Mouse (Mus musculus) T-helper 2 cell (primary cell): ENCODE measurements at regions not wholly inside any gene's neighbourhood (a gene's known extent, or its start where the extent isn't known, plus 50 kb on each side); places are given as distances from the start of the nearest gene placed in this dataset.
"Not testable (repeated sequence)": the region's sequence is repeated elsewhere in the genome, so short reads cannot be mapped to it uniquely, and the experiment has no call there.

Source experiments
- in situ Hi-C: fragments of 300-600 bp; cut with MboI, MseI; formaldehyde crosslinking; loops from one replicate; pipeline ENCODE4 v1.15.1; 2025; ENCODE audit warnings: high pct_unique_total_duplicates

DNA sequence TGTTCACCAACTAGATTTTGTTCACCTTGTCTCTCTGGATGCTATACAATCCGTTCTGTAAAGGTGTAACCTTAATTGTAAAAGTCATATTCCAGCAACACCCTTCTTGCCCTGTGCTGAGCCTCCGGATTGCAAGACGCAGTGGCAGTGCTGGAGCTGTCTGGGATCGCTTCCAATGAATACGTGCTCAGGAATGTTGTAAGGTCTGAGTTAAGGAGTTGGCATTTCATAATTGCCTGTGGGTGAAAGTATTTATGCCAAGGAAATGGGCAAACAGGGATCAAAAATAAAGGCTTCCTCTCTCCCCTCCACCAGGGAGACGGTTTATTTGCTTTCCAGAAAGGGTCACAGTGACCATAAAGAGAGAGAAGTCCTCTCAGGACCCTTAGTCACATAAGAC, 93.3 kb downstream of the Apob start:
- in situ Hi-C loops = loop anchor here (25.0 kb wide), 1 partner anchor 467 kb away; no protein-coding TSS in a partner anchor

DNA sequence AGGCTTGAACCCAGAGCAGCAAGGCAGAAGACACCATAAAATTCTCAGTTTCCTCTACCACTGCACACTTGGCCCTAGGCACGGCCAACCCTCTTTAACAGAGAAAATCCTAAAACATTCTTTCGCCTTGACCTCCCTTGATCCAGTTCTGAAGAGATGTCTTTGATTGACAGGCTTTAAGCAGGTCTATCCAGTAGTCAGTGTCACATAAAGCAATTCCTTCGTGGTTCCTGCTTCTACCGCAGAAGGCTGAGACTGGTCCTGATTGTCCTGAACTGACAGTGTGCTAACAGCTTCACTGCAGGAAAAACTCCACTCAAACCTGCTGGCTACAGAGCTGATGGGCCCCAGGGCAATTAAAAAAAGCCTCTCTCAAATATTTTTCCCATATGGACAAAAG, 93.8 kb downstream of the Apob start:
- in situ Hi-C loops = loop anchor here (25.0 kb wide), 1 partner anchor 466 kb away; no protein-coding TSS in a partner anchor

GRCm38 (mm10) chr12:8076010-8076540, 98.6 kb downstream of the Apob start:
- in situ Hi-C loops = no loop called here

DNA sequence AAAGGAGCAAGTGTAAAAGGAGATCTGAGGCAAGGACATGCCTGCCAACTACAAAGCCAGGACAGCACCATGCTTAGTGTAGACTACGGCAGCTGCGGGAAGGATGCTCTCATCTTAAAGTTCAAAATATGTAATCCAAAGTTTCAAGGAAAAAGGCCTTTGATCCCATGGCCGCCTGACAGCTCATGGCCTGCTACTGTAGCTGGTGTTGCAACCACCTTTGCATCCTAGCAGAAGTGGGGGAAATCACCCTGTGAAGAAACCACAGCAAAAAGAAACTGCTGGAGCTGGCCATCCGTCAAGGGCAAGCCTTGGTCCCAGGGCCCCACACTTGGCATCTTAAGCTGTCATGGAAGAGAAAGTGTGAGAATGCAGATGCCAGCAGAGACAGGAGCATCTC, 99.9 kb downstream of the Apob start:
- in situ Hi-C loops = no loop called here

DNA sequence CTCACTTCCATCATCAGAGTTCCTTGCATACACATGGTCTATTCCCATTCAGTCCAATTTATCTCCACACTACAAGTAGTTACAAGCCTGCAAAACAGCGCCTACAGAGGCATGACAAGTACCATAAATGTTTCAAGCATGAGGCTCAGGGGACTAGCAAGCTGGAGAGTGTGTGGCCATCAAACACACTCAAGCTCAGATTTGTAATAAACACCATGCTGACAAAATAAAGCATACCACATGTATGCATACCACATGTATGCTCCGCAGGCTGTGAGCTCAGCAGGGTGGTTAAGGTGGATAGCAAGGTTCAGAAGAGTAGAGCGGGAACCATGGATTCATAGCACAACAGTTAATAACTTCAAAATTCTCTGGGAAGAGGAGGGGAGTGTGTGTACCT, 100.6 kb downstream of the Apob start:
- in situ Hi-C loops = no loop called here

- in situ Hi-C loops = no loop called here
Measured at GRCm38 (mm10) chr12:8082688-8083661, 105.5 kb downstream of the Apob start.

DNA sequence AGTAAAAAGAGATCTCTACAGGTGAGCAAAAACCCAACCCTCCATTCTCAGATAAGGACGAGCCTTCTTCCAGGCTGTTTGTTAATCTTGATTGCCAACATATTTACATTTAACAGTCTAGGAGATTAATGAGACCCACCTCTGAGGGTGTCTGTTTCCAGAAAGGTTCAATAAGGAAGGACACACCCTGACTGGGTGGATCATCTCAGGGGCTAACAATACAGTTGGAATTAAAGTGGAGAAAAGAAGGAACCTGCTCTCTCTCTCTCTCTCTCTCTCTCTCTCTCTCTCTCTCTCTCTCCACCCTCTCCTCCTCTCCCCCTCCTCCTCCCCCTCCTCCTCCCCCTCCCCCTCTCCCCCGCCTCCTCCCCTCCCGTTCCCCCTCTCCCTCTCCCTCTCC, 110.5 kb downstream of the Apob start:
- in situ Hi-C loops = loop anchor here (5.0 kb wide), 1 partner anchor 69 kb away; no protein-coding TSS in a partner anchor

DNA sequence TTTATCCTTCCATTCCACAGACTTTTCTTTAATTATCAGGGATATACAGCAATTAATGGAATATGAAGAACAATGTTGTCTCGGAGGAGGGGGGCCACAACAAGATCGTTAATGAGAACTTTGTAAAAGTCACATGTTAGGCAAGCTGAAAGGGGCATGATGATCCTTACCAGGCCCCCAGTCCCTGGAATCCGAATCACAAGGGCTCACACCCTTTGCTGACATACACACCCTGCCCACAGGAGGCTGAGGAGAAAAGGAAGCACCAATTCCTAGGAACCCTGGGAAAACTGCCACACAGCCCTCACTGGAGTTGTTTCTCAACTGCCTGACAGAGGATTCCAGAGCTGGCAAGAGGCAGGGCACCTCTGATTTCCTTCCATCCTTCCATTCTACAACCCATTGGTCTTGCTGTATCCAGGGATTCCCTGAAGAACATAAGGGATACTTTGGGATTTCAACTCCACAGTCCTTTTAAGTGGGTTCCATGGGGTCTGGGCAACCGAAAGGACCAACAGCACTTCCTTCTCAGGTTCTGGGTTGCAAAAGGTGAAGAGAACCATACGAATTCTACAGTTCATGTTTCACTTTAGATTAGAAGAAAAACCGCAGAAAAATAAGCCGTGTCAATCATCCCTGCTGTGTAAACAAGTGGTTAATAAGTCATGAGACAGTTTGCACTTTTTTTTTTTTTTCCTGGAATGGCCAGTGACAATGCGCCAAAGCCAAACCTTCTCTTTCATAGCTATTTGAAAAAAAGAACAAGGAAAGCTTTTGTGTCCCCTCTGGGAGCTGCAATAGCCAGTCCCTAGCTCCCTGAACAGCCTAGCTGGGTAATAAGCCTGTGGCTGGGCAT, 112.2 kb downstream of the Apob start:
- in situ Hi-C loops = loop anchor here (5.0 kb wide), 1 partner anchor 68 kb away; no protein-coding TSS in a partner anchor

DNA sequence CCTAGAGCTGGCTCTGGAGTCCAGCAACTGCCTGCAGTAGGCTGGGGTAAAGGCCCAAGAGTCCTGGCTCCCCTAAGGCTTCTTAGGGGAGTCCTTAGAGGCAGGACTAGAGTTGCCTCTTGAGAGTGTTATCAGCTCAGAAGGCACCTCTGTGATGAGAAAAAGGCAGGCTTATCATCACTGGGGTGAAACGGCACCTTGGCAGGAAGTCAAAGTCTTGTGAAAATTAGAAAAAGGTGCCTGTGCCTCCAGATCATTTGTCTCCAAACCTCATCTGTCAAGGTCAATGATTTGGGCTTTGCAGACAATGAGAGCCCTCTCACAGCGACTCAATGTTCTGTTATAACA, 112.8 kb downstream of the Apob start:
- in situ Hi-C loops = no loop called here

DNA sequence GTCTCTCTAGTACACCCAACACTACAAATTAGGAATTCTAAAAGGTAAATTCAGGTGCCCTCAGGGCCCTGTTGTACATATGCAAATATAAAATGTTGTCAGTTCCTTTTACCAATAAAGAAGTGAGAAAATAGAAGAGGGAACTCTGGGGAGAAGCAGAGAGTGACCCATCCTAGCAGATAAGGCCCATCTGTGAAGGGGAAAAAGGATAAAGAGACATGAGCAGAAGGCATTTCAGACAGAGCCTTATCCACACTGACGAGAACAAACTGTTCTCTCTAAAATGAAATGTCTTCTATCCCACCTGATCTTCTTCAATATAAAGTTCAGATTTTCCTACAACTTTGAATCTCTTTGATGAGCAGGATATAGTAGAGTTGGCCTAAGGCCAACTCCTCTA, 114.5 kb upstream of the Ldah start:
- in situ Hi-C loops = no loop called here

DNA sequence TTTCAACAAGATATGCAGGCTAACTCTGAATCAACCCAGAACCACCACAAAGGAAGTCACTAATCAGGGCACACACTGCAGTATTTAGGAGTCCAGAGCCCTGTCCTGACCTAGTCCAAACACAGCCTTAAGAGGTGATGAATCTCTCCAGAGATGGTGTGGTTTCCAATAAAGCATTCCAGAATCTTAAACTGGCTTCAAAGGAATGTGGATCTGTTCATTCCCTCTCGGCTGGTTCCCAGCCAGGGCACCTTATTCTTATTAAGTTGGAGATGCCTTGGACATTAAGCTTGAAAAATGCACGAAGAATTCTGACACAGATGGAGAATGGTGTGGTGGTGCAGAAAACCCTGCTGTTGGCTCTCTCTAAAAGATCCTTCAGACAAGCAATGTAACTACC, 112.0 kb upstream of the Ldah start:
- in situ Hi-C loops = no loop called here

- in situ Hi-C loops = not testable (repeated sequence)
Measured at GRCm38 (mm10) chr12:8098395-8098794, 109.5 kb upstream of the Ldah start.

DNA sequence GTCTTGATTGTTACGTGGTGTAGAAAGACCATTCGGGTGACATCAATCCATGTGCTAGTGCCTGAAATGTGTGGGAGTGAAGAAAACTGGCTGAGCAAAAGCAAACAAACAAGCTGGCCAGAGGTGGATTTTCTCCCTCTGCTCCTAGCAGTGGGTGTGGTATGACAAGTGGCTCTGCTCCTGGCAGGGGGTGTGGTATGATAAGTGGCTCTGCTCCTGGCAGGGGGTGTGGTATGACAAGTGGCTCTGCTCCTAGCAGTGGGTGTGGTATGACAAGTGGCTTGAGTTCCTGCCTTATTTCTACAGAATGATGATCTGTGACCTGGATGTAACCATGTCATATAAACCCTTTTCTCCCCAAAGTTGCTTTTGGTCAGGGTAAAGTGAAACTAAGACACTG, 108.8 kb upstream of the Ldah start:
- in situ Hi-C loops = no loop called here

DNA sequence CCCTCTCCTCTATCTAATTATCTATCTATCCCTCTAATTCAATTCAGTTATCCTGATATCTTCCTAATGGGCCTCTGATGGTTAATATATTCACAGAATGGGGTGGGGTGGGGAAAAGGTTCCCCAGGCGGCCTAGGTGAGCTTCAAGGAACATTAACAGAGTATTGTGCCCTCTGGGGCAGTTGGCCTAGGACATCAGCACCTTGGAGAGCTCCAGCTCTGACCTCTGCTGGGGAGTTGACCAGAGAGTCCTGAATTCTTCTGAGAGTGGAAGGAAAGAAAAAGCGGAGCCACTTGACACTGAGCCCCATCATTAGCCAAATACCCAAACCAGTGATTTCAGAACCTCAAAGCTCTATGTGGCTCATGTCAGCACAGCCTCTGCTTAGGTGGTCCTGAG, 108.1 kb upstream of the Ldah start:
- in situ Hi-C loops = no loop called here

DNA sequence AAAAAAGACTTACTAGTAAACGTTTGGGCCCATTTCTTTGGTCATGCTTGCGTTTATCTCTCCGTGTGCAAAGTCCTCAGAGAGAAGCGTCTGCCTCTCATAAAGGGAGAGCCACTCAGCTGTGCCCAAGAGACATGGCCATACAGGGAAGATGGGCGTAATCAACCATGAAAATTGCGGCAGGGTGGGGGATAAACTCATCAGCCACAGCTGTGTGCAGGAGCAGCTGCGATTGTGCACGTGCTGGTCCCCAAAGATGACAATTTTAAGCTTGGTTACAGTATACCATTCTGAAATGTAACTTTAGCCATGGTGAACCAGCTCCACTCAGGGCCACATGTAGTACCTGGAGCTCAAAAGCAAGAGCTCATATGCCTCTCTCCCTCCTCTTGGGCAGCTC, 106.1 kb upstream of the Ldah start:
- in situ Hi-C loops = no loop called here

DNA sequence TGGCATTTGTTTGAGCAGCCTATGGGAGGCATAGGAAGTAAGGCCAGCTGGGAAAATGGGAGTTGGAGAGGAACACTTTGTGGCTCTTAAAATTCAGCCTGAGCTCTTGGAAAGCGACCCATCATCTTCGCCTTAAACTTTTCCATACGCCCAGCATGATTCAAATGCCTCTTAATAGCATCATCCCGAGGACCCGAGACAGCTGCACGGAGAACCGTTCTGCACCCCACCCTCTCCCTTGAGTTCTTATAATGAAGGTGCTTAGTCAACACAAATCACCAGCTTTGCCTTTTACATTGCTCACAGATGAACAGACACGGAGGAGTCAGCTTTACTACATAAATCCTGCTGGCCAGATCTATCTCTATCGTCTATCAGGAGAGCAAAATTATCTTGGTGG, 104.6 kb upstream of the Ldah start:
- in situ Hi-C loops = no loop called here

DNA sequence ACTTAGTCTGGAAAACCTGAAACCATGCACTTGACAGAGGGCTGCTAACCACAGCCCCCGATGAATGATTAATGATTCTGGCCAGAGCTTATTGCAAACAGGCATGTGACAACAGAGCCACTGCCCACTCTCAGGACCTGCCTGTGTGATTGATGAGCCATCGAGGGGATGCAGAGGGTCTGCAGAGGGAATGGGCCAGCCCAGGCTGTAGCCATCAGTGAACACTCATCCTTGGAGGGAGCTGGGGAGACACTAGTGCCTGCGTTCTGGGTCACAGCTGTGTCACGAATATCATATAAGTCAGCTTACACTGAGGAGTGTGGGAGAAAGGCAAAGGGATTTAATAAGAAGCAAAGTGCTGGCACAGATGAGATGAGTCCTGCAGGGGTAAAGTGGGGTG, 100.8 kb upstream of the Ldah start:
- in situ Hi-C loops = no loop called here

GRCm38 (mm10) chr12:8109203-8109770, 98.6 kb upstream of the Ldah start:
- in situ Hi-C loops = no loop called here

GRCm38 (mm10) chr12:8109876-8110275, 98.0 kb upstream of the Ldah start:
- in situ Hi-C loops = no loop called here

- in situ Hi-C loops = no loop called here
Measured at GRCm38 (mm10) chr12:8110297-8110696, 97.6 kb upstream of the Ldah start.

- in situ Hi-C loops = no loop called here
Measured at GRCm38 (mm10) chr12:8111484-8111883, 96.4 kb upstream of the Ldah start.

GRCm38 (mm10) chr12:8155566-8155965, 52.3 kb upstream of the Ldah start:
- in situ Hi-C loops = loop anchor here (5.0 kb wide), 1 partner anchor 68 kb away; no protein-coding TSS in a partner anchor
